Mouse (Mus musculus) limb, embryonic 14.5 days (tissue): ENCODE data around the gene Gm10337. TPM values are rescaled to one million over a fixed set of nuclear protein-coding genes. Genes with fewer than 3 reads are reported as not detected.

Experiments used
- ATAC-seq: fragments of 200-750 bp; cut with Nextera tagmentation; 2 replicates; pipeline ENCODE4 v1.8.0; 2017; ENCODE audit warnings: low read depth, moderate number of reproducible peaks, moderate TSS enrichment; ENCODE audit not compliant: low FRiP score
- DNase-seq: peaks from one replicate; pipeline ENCODE4 v3.0.0-alpha.2; 2015; ENCODE audit warnings: low spot score
- H3K27ac ChIP-seq: fragments of 300-500 bp; sonication (generic); replicated peaks from 2 replicates; pipeline ENCODE4 v1.5.1; 2014; ENCODE audit warnings: low read depth, mild to moderate bottlenecking, low read length, moderate library complexity, mixed read lengths
- H3K27me3 ChIP-seq: fragments of 300-500 bp; sonication (generic); 2 replicates; pipeline ENCODE4 v1.6.1; 2014; ENCODE audit warnings: low read length, mixed read lengths; ENCODE audit not compliant: control insufficient read depth, insufficient read depth
- H3K36me3 ChIP-seq: fragments of 300-500 bp; sonication (generic); 2 replicates; pipeline ENCODE4 v1.6.1; 2014; ENCODE audit warnings: mild to moderate bottlenecking, low read length, moderate library complexity, mixed read lengths; ENCODE audit not compliant: control insufficient read depth, insufficient read depth
- H3K4me1 ChIP-seq: fragments of 300-500 bp; sonication (generic); 2 replicates; pipeline ENCODE4 v1.6.1; 2014; ENCODE audit warnings: antibody characterized with exemption, low read length, mixed read lengths; ENCODE audit not compliant: control insufficient read depth, insufficient read depth
- H3K4me2 ChIP-seq: fragments of 300-500 bp; sonication (generic); replicated peaks from 2 replicates; pipeline ENCODE4 v1.6.1; 2014; ENCODE audit warnings: low read depth, mild to moderate bottlenecking, low read length, moderate library complexity; ENCODE audit not compliant: severe bottlenecking
- H3K4me3 ChIP-seq: fragments of 300-500 bp; sonication (generic); replicated peaks from 2 replicates; pipeline ENCODE4 v1.5.1; 2014; ENCODE audit warnings: low read length
- H3K9ac ChIP-seq: fragments of 300-500 bp; sonication (generic); 2 replicates; pipeline ENCODE4 v1.6.1; 2014; ENCODE audit warnings: mild to moderate bottlenecking, low read depth, low read length, moderate library complexity; ENCODE audit not compliant: severe bottlenecking
- H3K9me3 ChIP-seq: fragments of 300-500 bp; sonication (generic); 2 replicates; pipeline ENCODE4 v1.6.1; 2016; ENCODE audit warnings: low read length; ENCODE audit not compliant: control insufficient read depth
- POLR2A ChIP-seq: fragments of 200-500 bp; IDR thresholded peaks from 2 replicates; pipeline ENCODE4 v1.8.0; 2012; ENCODE audit warnings: inconsistent platforms, mild to moderate bottlenecking, moderate library complexity, borderline replicate concordance; ENCODE audit not compliant: insufficient read depth, insufficient read length; ENCODE audit errors: extremely low read depth
- WGBS: fragments of 180-500 bp; shearing (Covaris S2); extraction: QIAGEN DNeasy Blood & Tissue Kit; methylation state at CpG from one replicate; pipeline ENCODE4 v1.1.7; 2014; 5-methylcytosine and 5-hydroxymethylcytosine counted together
- polyA plus RNA-seq, 2 experiments: library from polyadenylated mRNA; depleted of rRNA in 1 of 2; stranded (reverse) in 1 of 2; unstranded in 1 of 2; fragments of >200 nt; fragmentation: Nextera tagmentation in 1 of 2; extraction: Ambion mirVana in 1 of 2; gene quantifications; 2 replicates each; pipeline versions ENCODE4 v1.2.1 to v1.2.3; 2012 to 2014

Gm10337 gene
- polyA plus RNA-seq, 2 experiments = not detected

DNA sequence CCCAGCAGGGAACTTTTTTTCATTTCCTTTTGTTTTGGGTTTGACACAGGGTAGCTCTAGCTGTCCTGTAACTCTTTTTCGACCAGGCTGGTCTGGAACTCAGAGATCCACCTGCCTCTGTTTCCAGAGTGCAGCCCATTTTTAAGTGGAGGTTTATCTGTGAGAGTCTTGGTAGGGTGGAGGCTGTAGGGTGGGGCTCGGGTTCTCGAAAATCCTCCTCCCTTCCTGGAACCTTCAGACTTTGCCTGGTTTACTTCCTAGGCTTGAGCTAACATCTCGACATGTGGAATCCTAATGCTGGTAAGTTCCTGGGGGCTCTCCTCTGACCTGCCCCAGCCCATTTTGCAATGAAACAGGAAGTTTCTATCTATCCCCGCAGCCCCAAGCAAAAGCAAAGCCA lies 43.7 kb upstream of the Gm10337 start:
- Histone ChIP-seq H3K4me1 (peaks cover 4% of the 10 kb centered on the region; the same call in 1 of the 2 replicates), H3K4me3 (no peak overlapping the region), H3K9me3 (no peaks in the 10 kb centered on the region), H3K4me2 (no peak overlapping the region), H3K27me3 (no peaks in the 10 kb centered on the region), H3K9ac (no peak overlapping the region), H3K27ac (no peak overlapping the region), H3K36me3 (no peaks in the 10 kb centered on the region)
- TF ChIP-seq POLR2A = no peak
- DNase-seq = no peak
- 70% methylated on average over 5 of the region's 5 CpGs for WGBS
- no peak for ATAC-seq

DNA sequence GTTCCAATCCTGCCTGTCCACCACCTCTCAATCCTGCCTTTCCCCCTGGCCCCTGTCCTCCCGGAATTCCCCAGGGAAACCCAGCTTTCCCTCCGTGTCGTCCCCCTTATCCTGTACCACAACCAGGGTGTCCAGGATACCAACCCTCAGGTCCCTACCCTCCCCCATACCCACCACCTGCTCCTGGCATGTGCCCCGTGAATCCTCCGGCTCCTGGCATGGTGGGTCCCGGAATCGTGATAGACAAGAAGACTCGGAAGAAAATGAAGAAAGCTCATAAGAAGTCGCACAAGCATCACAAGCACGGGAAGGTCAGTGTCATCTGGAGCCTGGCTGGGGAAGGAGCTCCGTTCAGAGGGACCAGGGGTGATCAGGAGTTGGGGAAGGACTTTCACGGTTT lies 43.1 kb upstream of the Gm10337 start:
- H3K27me3 ChIP-seq = no peaks in the 10 kb centered on the region
- no peak for TF ChIP-seq POLR2A
- H3K4me3 ChIP-seq = no peak overlapping the region
- DNase-seq (no peak), ATAC-seq (no peak)
- H3K27ac ChIP-seq = no peak overlapping the region
- peaks cover 4% of the 10 kb centered on the region; the same call in 1 of the 2 replicates for H3K4me1 ChIP-seq
- no peak overlapping the region for H3K9ac ChIP-seq
- WGBS = 83% methylated on average over 12 of the region's 12 CpGs
- no peaks in the 10 kb centered on the region for H3K9me3 ChIP-seq
- no peak overlapping the region for H3K4me2 ChIP-seq
- no peaks in the 10 kb centered on the region for H3K36me3 ChIP-seq

DNA sequence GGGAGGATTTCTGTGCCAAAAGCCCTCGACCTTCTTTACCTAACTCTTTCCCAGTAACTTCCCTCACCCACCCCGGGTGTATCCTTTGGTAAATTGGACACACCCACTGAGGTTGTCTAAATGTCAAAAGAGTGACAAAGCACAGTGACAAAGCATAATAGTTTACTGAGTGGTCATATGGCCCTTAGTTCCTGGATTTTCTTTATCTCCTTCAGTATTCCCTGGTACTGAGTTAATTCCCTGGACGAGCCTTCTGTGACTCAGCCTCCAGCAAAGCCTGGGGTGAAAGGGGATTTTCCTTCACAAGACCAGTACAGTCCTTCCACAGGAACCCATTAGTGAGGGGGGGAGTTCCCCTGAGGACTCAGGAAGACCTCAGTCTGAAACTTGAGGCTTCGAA lies 42.6 kb upstream of the Gm10337 start:
- no peak for TF ChIP-seq POLR2A
- DNase-seq = no peak
- Histone ChIP-seq H3K9ac (no peak overlapping the region; the same call in 1 of the 2 replicates), H3K4me2 (no peak overlapping the region), H3K4me3 (no peak overlapping the region), H3K27ac (no peak overlapping the region), H3K4me1 (peaks cover 4% of the 10 kb centered on the region; the same call in 1 of the 2 replicates), H3K9me3 (no peaks in the 10 kb centered on the region), H3K36me3 (no peaks in the 10 kb centered on the region), H3K27me3 (no peaks in the 10 kb centered on the region)
- ATAC-seq = no peak
- WGBS = 57% methylated on average over 4 of the region's 4 CpGs

DNA sequence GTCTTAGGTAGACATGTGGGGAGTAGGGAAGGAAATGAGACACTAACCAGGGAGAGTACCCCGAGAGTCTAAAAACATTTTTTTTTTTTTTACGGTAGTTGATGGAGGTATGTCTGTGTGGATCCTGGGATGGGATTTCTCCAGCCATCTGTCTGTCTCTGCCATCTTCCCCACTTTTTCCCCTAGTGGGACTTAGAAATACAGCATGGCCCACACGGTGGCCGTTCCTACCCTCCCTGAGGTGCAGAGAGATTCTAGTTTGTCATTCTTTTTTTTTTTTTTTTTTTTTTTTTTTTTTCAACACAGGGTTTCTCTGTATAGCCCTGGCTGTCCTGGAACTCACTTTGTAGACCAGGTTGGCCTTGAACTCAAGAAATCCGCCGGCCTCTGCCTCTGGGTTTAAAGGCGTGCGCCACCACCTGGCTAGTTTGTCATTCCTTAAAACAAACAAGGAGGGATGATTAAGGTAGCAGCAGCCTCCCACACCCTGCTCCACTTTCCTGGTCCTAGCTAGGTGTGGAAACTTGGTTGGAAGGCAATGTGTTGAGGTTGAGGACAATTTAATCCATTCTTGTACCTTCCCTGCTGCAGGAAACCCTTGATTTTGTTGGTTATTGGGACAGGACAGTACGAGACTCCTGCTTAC lies 42.0 kb upstream of the Gm10337 start:
- H3K4me3 ChIP-seq = no peak overlapping the region
- peaks cover 4% of the 10 kb centered on the region; the same call in 1 of the 2 replicates for H3K4me1 ChIP-seq
- DNase-seq (no peak), ATAC-seq (no peak)
- no peak overlapping the region for H3K4me2 ChIP-seq
- H3K9me3 ChIP-seq = no peaks in the 10 kb centered on the region
- no peaks in the 10 kb centered on the region for H3K36me3 ChIP-seq
- H3K27ac ChIP-seq = no peak overlapping the region
- H3K9ac ChIP-seq = no peak overlapping the region; the same call in 1 of the 2 replicates
- no peak for TF ChIP-seq POLR2A
- H3K27me3 ChIP-seq = no peaks in the 10 kb centered on the region
- 87% methylated on average over 9 of the region's 9 CpGs for WGBS

DNA sequence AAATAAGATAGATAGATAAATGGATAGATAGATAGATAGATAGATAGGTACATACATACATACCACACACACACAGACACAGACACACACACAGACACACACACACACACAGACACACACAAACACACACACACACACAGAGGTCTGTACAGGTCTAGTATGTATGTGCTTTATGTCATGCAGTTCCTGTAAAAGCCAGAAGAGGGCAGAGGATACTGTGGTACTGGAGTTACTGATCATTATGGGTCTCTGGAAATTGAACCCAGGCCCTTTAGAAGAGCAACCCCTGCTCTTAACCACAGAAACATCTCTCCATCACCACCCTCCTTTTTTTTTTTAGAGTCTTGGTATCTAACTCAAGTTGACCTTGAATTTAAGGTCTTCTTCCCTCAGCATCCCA lies 39.9 kb upstream of the Gm10337 start:
- TF ChIP-seq POLR2A = no peak
- Histone ChIP-seq H3K36me3 (no peaks in the 10 kb centered on the region), H3K9ac (no peak overlapping the region), H3K4me1 (peaks cover 4% of the 10 kb centered on the region; the same call in 1 of the 2 replicates), H3K27ac (no peak overlapping the region), H3K9me3 (no peaks in the 10 kb centered on the region), H3K4me2 (no peak overlapping the region), H3K4me3 (no peak overlapping the region), H3K27me3 (no peaks in the 10 kb centered on the region)
- DNase-seq (no peak), ATAC-seq (no peak)
